Mouse (Mus musculus) spleen, adult 2 months (tissue): ENCODE data around the gene Vasn. TPM values are rescaled to one million over a fixed set of nuclear protein-coding genes. Genes with fewer than 3 reads are reported as not detected.
"Not testable (repeated sequence)": the region's sequence is repeated elsewhere in the genome, so short reads cannot be mapped to it uniquely, and the experiment has no call there.

ENCODE experiments used
- DNase-seq, 2 experiments: peaks; one replicate each; pipeline versions ENCODE4 v3.0.0 to v3.0.0-alpha.2; 2012 to 2021; ENCODE audit warnings: low spot score in 2 of 2, low read depth in 1 of 2
- H3K27ac ChIP-seq: fragments of 200-500 bp; 2 replicates; pipeline ENCODE4 v1.5.1; 2012; ENCODE audit warnings: low read length, inconsistent platforms; ENCODE audit not compliant: insufficient read depth
- H3K27me3 ChIP-seq: fragments of 200-500 bp; 2 replicates; pipeline ENCODE4 v1.6.1; 2012; ENCODE audit warnings: mild to moderate bottlenecking, moderate library complexity, low read length, inconsistent platforms; ENCODE audit not compliant: control insufficient read depth, insufficient read depth
- H3K36me3 ChIP-seq: fragments of 200-500 bp; 2 replicates; pipeline ENCODE4 v1.6.1; 2012; ENCODE audit warnings: mild to moderate bottlenecking, low read length, inconsistent platforms; ENCODE audit not compliant: control insufficient read depth, insufficient read depth
- H3K4me1 ChIP-seq: fragments of 200-500 bp; 2 replicates; pipeline ENCODE4 v1.6.1; 2011; ENCODE audit warnings: inconsistent platforms; ENCODE audit not compliant: control insufficient read depth, insufficient read depth, insufficient read length
- H3K4me3 ChIP-seq: fragments of 200-500 bp; 2 replicates; pipeline ENCODE4 v1.5.1; 2011; ENCODE audit warnings: mild to moderate bottlenecking, inconsistent platforms; ENCODE audit not compliant: insufficient read depth, insufficient read length; ENCODE audit errors: extremely low read depth
- CTCF ChIP-seq: fragments of 200-500 bp; IDR thresholded peaks from 2 replicates; pipeline ENCODE4 v1.5.1; 2011; ENCODE audit warnings: mild to moderate bottlenecking, inconsistent platforms; ENCODE audit not compliant: insufficient read depth, insufficient read length, insufficient replicate concordance; ENCODE audit errors: extremely low read depth
- POLR2A ChIP-seq: fragments of 200-500 bp; IDR thresholded peaks from 2 replicates; pipeline ENCODE4 v1.6.1; 2011; ENCODE audit warnings: low read depth, low read length, inconsistent platforms
- WGBS: fragments of 180-500 bp; shearing (Covaris S2); methylation state at CpG from one replicate; pipeline ENCODE4 v1.1.7; 2018; 5-methylcytosine and 5-hydroxymethylcytosine counted together
- polyA plus RNA-seq: library from polyadenylated mRNA; depleted of rRNA; stranded (reverse); fragments of >200 nt; gene quantifications from 2 replicates; pipeline ENCODE4 v1.2.3, GENCODE M21; 2012

The Vasn gene
- polyA plus RNA-seq, 1 experiment: 23.6 TPM

GRCm38 (mm10) chr16:4679121-4680018 is 39.6 kb downstream of the Vasn start, which contains the start of gene Coro7:
Gene Coro7, minus strand, starts transcription at chr16:4679777.
- TF ChIP-seq CTCF (no peak), POLR2A (peak; percentile 59; the same call in 1 of the 2 replicates)
- H3K27ac ChIP-seq: peak within 1 kb of the TSS; percentile 74
- peak; percentile 86 to 93 for DNase-seq
- peak within 1 kb of the TSS; percentile 79 for H3K4me3 ChIP-seq
- peaks cover 22% of the 10 kb centered on the region; the same call in 1 of the 2 replicates for H3K4me1 ChIP-seq
- H3K36me3 ChIP-seq: peaks cover 8% of the 10 kb centered on the region
- WGBS: under 1% methylated on average over 47 of the region's 47 CpGs
- H3K27me3 ChIP-seq: no peaks in the 10 kb centered on the region

DNA sequence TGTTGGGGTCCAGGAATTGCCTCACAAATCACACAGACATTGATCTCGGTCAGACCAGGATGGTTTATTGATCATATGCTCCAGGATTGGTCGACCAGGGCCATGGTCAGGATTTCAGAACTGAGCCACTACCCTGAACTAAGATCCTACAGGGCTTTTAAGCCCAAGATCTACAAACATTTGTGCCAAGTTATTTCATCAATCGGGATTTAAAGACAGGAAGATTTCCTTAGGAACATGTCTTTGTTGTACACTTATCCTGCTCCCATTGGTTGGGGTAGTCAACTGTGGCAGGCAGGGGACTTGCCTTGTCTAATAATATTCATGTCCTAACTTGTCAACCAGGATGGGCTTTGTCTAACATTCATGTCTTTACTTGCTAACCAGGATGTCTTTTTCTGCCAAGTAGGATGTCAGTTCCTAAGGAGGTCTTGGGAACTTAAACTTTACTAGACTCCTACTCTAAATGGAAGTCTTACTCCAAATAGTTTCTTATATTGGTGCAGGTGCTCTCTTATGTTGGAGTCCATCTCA is 41.2 kb downstream of the Vasn start:
- H3K36me3 ChIP-seq, H3K4me3 ChIP-seq, H3K27me3 ChIP-seq, DNase-seq, H3K27ac ChIP-seq: not testable (repeated sequence)
- 89% methylated on average over 3 of the region's 3 CpGs for WGBS
- peaks cover 14% of the 10 kb centered on the region for H3K4me1 ChIP-seq

DNA sequence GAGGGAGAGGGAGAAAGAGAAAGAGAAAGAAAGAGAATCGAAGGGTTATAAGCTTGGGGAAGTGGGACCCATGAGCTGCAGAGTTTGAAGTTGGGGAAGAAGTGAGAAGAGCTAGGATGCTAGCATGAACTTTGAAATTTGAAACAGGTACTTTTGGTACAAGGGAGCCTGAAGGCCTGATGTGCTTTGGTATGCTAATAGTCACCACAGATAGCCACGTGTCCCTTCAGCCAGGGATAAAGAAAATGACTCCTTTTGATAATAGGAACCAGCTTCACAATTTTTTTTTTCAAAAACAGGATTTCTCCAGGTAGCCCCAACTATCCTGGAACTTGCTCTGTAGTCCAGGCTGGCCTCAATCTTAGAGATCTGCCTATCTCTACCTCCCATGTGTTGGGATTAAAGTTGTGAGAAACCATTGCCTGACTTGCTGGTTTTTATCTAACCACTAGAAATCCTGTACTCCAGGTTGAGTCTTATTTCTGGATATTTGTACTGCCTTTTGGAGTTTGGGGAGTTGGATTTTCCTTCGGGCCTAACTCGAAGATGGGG is 43.0 kb downstream of the Vasn start:
- 69% methylated on average over 4 of the region's 4 CpGs for WGBS
- TF ChIP-seq CTCF (no peak), POLR2A (no peak)
- Histone ChIP-seq H3K4me1 (peaks cover 7% of the 10 kb centered on the region), H3K27ac (no peak overlapping the region), H3K4me3 (no peak overlapping the region), H3K27me3 (no peaks in the 10 kb centered on the region), H3K36me3 (peaks cover 2% of the 10 kb centered on the region)
- DNase-seq: no peak

DNA sequence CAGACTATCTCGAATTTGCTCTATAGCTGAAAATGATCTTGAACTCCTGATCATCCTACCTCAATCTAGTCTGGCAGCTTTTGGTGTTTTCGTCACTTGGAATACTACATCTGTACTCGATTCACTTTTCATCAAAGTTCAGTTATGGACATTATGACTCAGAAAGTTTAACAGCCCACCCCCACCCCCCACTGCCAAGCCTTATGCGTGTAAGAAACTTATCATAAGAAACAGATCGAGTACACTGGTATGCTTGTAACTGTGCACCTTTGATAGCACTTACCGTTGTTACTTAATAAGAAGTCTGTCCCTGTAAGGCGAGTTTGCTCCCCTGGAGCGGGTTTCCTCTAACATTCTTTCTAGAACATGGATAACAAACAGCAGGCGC is 43.4 kb downstream of the Vasn start:
- Histone ChIP-seq H3K36me3 (peaks cover 3% of the 10 kb centered on the region), H3K27me3 (no peaks in the 10 kb centered on the region), H3K4me1 (peaks cover 2% of the 10 kb centered on the region; the same call in 1 of the 2 replicates), H3K4me3 (peak overlapping the region; percentile 87), H3K27ac (peak overlapping the region; percentile 75)
- no peak for DNase-seq
- 19% methylated on average over 9 of the region's 9 CpGs for WGBS
- no peak for TF ChIP-seq POLR2A
- TF ChIP-seq CTCF: no peak

DNA sequence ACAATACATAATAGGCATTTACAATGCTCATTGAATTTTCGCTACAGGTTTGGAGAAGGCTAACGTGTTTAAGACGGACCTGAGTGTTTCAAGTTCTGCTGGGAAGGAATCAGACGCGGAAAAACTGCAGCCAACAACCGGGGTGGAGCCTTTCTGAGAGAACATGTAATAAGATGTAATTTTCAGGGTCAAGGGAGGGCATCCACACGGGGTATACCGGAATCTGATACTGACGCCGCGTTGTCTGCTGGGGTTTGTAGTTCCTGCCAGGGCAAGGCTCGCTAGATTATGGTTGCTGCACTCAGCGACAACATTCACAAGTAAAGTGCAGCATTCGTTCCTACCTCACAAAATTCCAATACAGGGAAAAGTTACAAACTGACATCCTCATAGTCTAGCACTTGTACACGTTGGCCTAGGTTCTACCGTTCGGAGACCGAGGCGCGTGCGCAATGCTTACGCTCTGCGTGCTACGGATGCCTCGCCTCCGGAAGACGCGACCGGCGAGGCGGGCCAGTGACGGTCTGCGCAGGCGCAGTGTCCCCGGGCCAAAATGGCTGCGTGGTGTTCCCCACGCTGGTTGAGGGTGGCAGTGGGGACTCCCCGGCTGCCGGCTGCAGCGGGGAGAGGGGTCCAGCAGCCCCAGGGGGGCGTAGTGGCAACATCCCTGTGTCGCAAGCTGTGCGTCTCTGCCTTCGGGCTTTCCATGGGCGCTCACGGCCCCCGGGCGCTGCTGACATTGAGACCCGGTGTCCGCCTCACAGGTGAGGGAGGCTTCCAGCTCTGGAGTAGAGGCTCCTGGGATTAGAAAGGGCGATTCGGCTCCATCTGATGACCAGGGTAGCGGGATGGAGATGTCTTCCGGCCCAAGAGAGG is 44.1 kb downstream of the Vasn start:
- Histone ChIP-seq H3K4me1 (peaks cover 2% of the 10 kb centered on the region; the same call in 1 of the 2 replicates), H3K27ac (peak overlapping the region; percentile 75), H3K36me3 (peaks cover 3% of the 10 kb centered on the region), H3K4me3 (peak overlapping the region; percentile 87), H3K27me3 (no peaks in the 10 kb centered on the region)
- peak; percentile 87 to 96 for DNase-seq
- TF ChIP-seq CTCF (no peak), POLR2A (peak; percentile 82)
- WGBS: under 1% methylated on average over 54 of the region's 54 CpGs

DNA sequence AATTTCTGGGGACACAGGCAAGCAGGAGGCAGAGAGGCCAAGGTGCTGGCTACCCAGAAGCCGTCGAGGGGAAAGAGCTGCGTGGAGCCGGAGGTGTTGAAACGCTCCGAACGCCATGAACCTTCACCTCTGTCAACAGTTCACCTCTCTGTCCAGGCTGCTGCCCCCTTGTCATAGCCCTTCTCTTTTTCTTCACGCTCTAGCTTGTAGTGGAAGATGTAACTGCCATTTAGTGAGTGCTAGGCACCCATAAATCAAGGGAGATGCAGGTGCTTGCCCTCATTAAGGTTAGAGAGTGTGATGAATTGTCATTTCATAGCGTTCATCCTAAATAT is 44.7 kb downstream of the Vasn start:
- under 1% methylated on average over 9 of the region's 9 CpGs for WGBS
- H3K27ac ChIP-seq: peak overlapping the region; percentile 48; the same call in 1 of the 2 replicates
- no peak for TF ChIP-seq POLR2A
- no peak for TF ChIP-seq CTCF

DNA sequence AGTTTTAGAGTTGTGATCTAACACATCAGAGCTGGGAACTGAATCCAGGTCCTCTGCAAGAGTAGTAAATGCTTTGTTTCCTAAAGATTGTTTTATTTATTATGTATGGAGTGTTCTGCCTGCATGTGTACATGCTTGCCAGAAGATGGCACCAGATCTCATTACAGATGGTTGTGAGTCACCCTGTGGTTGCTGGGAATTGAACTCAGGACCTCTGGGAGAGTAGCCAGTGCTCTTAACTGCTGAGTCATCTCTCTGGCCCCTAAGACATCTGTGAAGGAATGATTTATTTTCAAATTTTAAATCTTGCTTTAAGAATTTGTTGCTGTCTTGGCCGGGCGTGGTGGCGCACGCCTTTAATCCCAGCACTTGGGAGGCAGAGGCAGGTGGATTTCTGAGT is 49.6 kb downstream of the Vasn start:
- peaks cover 16% of the 10 kb centered on the region for H3K36me3 ChIP-seq
- H3K27me3 ChIP-seq, H3K4me1 ChIP-seq, DNase-seq, H3K27ac ChIP-seq, H3K4me3 ChIP-seq: not testable (repeated sequence)
- WGBS: 97% methylated on average over 4 of the region's 4 CpGs

More for the DNA sequence above, 44.7 kb downstream of the Vasn start:
- no peak for DNase-seq
- peaks cover 2% of the 10 kb centered on the region; the same call in 1 of the 2 replicates for H3K4me1 ChIP-seq
- H3K27me3 ChIP-seq: no peaks in the 10 kb centered on the region
- peaks cover 3% of the 10 kb centered on the region for H3K36me3 ChIP-seq
- H3K4me3 ChIP-seq: peak overlapping the region; percentile 87
